Mouse (Mus musculus) heart, embryonic 14.5 days (tissue): Measurements from ENCODE around the gene Selenov. TPM values are rescaled to one million over a fixed set of nuclear protein-coding genes. Genes with fewer than 3 reads are reported as not detected.

Experiments
- ATAC-seq: fragments of 200-750 bp; cut with Nextera tagmentation; 2 replicates; pipeline ENCODE4 v1.8.0; 2017; ENCODE audit warnings: low read depth, moderate TSS enrichment; ENCODE audit not compliant: insufficient number of reproducible peaks, insufficient read depth, low FRiP score
- H3K27ac ChIP-seq, 2 experiments: fragments of 200-500 bp in 1 of 2; fragments of 300-500 bp in 1 of 2; sonication (generic) in 1 of 2; replicated peaks in 1 of 2; 2 replicates each; pipeline ENCODE4 v1.5.1; 2012 to 2014; ENCODE audit warnings: low read depth in 2 of 2, low read length in 2 of 2, control low read depth in 1 of 2, mild to moderate bottlenecking in 1 of 2, mixed read lengths in 1 of 2; ENCODE audit not compliant: control insufficient read depth in 1 of 2, insufficient read depth in 1 of 2
- H3K27me3 ChIP-seq: fragments of 300-500 bp; sonication (generic); 2 replicates; pipeline ENCODE4 v1.6.1; 2014; ENCODE audit warnings: mild to moderate bottlenecking, low read length, control low read depth; ENCODE audit not compliant: control insufficient read depth, insufficient read depth
- H3K36me3 ChIP-seq: fragments of 300-500 bp; sonication (generic); 2 replicates; pipeline ENCODE4 v1.6.1; 2014; ENCODE audit warnings: mild to moderate bottlenecking, control low read depth, low read length, mixed read lengths; ENCODE audit not compliant: control insufficient read depth, insufficient read depth
- H3K4me1 ChIP-seq, 2 experiments: fragments of 200-500 bp in 1 of 2; fragments of 300-500 bp in 1 of 2; sonication (generic) in 1 of 2; 2 replicates each; pipeline ENCODE4 v1.6.1; 2012 to 2014; ENCODE audit warnings: low read length in 2 of 2, control low read depth in 1 of 2, mixed read lengths in 1 of 2; ENCODE audit not compliant: control insufficient read depth in 2 of 2, insufficient read depth in 2 of 2
- H3K4me2 ChIP-seq: fragments of 300-500 bp; sonication (generic); 2 replicates; pipeline ENCODE4 v1.6.1; 2014; ENCODE audit warnings: mild to moderate bottlenecking, low read length
- H3K4me3 ChIP-seq, 2 experiments: fragments of 200-500 bp in 1 of 2; fragments of 300-500 bp in 1 of 2; sonication (generic) in 1 of 2; 2 replicates each; pipeline ENCODE4 v1.5.1; 2012 to 2014; ENCODE audit warnings: low read length in 2 of 2, mild to moderate bottlenecking in 2 of 2, control low read depth in 1 of 2, low read depth in 1 of 2, moderate library complexity in 1 of 2; ENCODE audit not compliant: control insufficient read depth in 1 of 2, insufficient read depth in 1 of 2
- H3K9ac ChIP-seq: fragments of 300-500 bp; sonication (generic); 2 replicates; pipeline ENCODE4 v1.6.1; 2014; ENCODE audit warnings: mild to moderate bottlenecking, low read length
- H3K9me3 ChIP-seq: fragments of 300-500 bp; sonication (generic); 2 replicates; pipeline ENCODE4 v1.6.1; 2016; ENCODE audit warnings: low read length, control low read depth; ENCODE audit not compliant: control insufficient read depth
- WGBS: fragments of 180-500 bp; shearing (Covaris S2); extraction: QIAGEN DNeasy Blood & Tissue Kit; methylation state at CpG from one replicate; pipeline ENCODE4 v1.1.7; 2014; 5-methylcytosine and 5-hydroxymethylcytosine counted together
- polyA plus RNA-seq: library from polyadenylated mRNA; unstranded; fragments of >200 nt; fragmentation: Nextera tagmentation; extraction: Ambion mirVana; gene quantifications from 2 replicates; pipeline ENCODE4 v1.2.1, GENCODE M21; 2014

The Selenov gene
- polyA plus RNA-seq, 1 experiment from 2014 or later: not detected

DNA sequence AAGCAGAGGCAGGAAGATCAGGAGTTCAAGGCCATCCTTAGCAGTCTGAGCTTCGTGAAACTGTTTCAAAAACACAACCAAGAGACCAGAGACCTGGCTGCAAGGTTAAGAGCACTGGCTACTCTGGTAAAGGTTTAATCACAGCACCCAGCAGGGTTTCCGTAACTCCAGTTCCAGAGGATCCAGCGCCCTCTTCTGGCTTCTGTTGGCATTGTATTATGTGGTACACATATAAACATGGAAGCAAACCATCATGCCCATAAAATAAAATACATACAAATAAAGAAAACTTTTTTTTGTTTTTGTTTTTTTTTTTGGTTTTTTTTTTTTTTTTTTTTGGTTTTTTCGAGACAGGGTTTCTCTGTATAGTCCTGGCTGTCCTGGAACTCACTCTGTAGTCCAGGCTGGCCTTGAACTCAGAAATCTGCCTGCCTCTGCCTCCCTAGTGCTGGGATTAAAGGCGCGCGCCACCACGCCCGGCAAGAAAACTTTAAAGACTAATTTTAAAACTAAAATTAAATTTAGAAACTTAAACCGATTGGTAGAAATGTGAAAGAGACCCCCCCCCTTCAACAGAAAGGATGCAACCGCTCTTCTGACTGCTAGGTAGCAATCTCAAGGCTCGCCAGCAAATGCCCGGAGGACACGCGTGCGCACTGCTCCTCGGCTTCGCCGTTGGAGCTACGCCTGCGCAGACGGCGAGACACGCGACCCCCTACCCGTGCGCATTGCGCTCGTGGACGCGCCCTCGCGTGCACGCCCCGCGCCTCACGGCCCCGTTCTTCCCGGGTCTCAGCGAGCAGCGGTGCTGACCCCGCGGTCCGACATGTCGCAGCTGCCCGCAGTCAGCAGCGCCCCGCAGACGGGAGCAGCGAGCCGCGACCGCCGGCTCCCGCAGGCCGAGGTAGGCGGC is 23.6 kb downstream of the Selenov start, which contains the start of gene Eid2:
TSS of gene Eid2 (plus strand) at position 753 of the 913 bp plus-strand sequence.
- Histone ChIP-seq H3K27ac (peak within 1 kb of the TSS; percentile 46 to 82), H3K36me3 (peaks cover 4% of the 10 kb centered on the region; the same call in 1 of the 2 replicates), H3K4me3 (peak within 1 kb of the TSS; percentile 84 to 86), H3K27me3 (no peaks in the 10 kb centered on the region), H3K4me1 (peaks cover 5 to 9% of the 10 kb centered on the region in 2 experiments), H3K9ac (peak within 1 kb of the TSS; percentile 96), H3K4me2 (peak within 1 kb of the TSS; percentile 93), H3K9me3 (no peaks in the 10 kb centered on the region)
- 7% methylated on average over 56 of the region's 57 CpGs for WGBS
- ATAC-seq: peak; percentile 85

- no peaks in the 10 kb centered on the region for H3K36me3 ChIP-seq
- no peaks in the 10 kb centered on the region for H3K9me3 ChIP-seq
- no peak overlapping the region for H3K9ac ChIP-seq
- H3K4me2 ChIP-seq: no peak overlapping the region
- 87% methylated on average over 13 of the region's 13 CpGs for WGBS
- no peak overlapping the region for H3K4me3 ChIP-seq
- H3K27me3 ChIP-seq: no peaks in the 10 kb centered on the region
- H3K4me1 ChIP-seq: peaks cover 5 to 9% of the 10 kb centered on the region in 2 experiments
- no peak overlapping the region for H3K27ac ChIP-seq
- ATAC-seq: no peak
Measured at GRCm38 (mm10) chr7:28265391-28265790, 25.6 kb downstream of the Selenov start.

- H3K9ac ChIP-seq: no peak overlapping the region
- WGBS: 4% methylated on average over 15 of the region's 15 CpGs
- no peak; the same call in 1 of the 2 replicates for ATAC-seq
Measured at GRCm38 (mm10) chr7:28263786-28264185, 27.2 kb downstream of the Selenov start.

GRCm38 (mm10) chr7:28262861-28263260 is 28.1 kb downstream of the Selenov start:
- WGBS: 56% methylated on average over 5 of the region's 5 CpGs
- H3K9me3 ChIP-seq: no peaks in the 10 kb centered on the region
- H3K27me3 ChIP-seq: no peaks in the 10 kb centered on the region
- no peak for ATAC-seq
- H3K27ac ChIP-seq: no peak overlapping the region
- no peaks in the 10 kb centered on the region for H3K36me3 ChIP-seq
- no peaks in the 10 kb centered on the region for H3K4me1 ChIP-seq
- no peak overlapping the region for H3K9ac ChIP-seq
- no peak overlapping the region for H3K4me2 ChIP-seq
- no peak overlapping the region for H3K4me3 ChIP-seq

More at GRCm38 (mm10) chr7:28263786-28264185, 27.2 kb downstream of the Selenov start:
- H3K9me3 ChIP-seq: no peaks in the 10 kb centered on the region
- H3K4me1 ChIP-seq: peaks cover 4 to 5% of the 10 kb centered on the region in 2 experiments
- H3K27ac ChIP-seq: no peak overlapping the region
- no peaks in the 10 kb centered on the region for H3K27me3 ChIP-seq
- H3K4me2 ChIP-seq: no peak overlapping the region
- H3K36me3 ChIP-seq: no peaks in the 10 kb centered on the region
- H3K4me3 ChIP-seq: no peak overlapping the region

- WGBS: 81% methylated on average over 6 of the region's 6 CpGs
- no peak for ATAC-seq
- peaks cover 5% of the 10 kb centered on the region for H3K9me3 ChIP-seq
Measured at GRCm38 (mm10) chr7:28255476-28255875, 35.5 kb downstream of the Selenov start.

GRCm38 (mm10) chr7:28254591-28254990 is 36.4 kb downstream of the Selenov start:
- no peak for ATAC-seq
- H3K4me1 ChIP-seq: no peaks in the 10 kb centered on the region
- no peak overlapping the region for H3K27ac ChIP-seq

More at GRCm38 (mm10) chr7:28255476-28255875, 35.5 kb downstream of the Selenov start:
- no peak overlapping the region for H3K27ac ChIP-seq
- H3K36me3 ChIP-seq: no peaks in the 10 kb centered on the region
- no peak overlapping the region for H3K4me2 ChIP-seq
- no peak overlapping the region for H3K4me3 ChIP-seq
- no peak overlapping the region for H3K9ac ChIP-seq
- no peaks in the 10 kb centered on the region for H3K4me1 ChIP-seq
- H3K27me3 ChIP-seq: no peaks in the 10 kb centered on the region

GRCm38 (mm10) chr7:28251976-28252375 is 39.0 kb downstream of the Selenov start:
- no peaks in the 10 kb centered on the region for H3K36me3 ChIP-seq
- no peaks in the 10 kb centered on the region for H3K4me1 ChIP-seq
- WGBS: 88% methylated on average over 17 of the region's 17 CpGs
- no peak overlapping the region for H3K9ac ChIP-seq
- no peak for ATAC-seq
- H3K27ac ChIP-seq: no peak overlapping the region
- H3K4me2 ChIP-seq: no peak overlapping the region
- peaks cover 5% of the 10 kb centered on the region for H3K9me3 ChIP-seq
- H3K27me3 ChIP-seq: no peaks in the 10 kb centered on the region
- H3K4me3 ChIP-seq: no peak overlapping the region

More at GRCm38 (mm10) chr7:28254591-28254990, 36.4 kb downstream of the Selenov start:
- Histone ChIP-seq H3K27me3 (no peaks in the 10 kb centered on the region), H3K4me3 (no peak overlapping the region), H3K4me2 (no peak overlapping the region), H3K9me3 (peaks cover 5% of the 10 kb centered on the region), H3K9ac (no peak overlapping the region), H3K36me3 (no peaks in the 10 kb centered on the region)
- WGBS: 79% methylated on average over 6 of the region's 6 CpGs
